8 mouse cellular contexts compared by ENCODE assay signal in genomic region chr19:5087884-5088728, GRCm38 (mm10). TPM values are rescaled to one million over a fixed set of nuclear protein-coding genes. Genes with fewer than 3 reads are reported as not detected.
A peak's percentile ranks its signal among the peaks of the same experiment; 100 is the strongest.
DNase-seq lines count a peak whose midpoint lies in the region; ATAC-seq and TF ChIP-seq lines count a peak whose summit lies in the region.

TSS of gene Yif1a (plus strand) at chr19:5088538.

- peak; percentile 60 for TF ChIP-seq CTCF in heart, adult 2 months (IDR thresholded peaks at IDR 0.05)

- H3K36me3 ChIP-seq in embryonic facial prominence, embryonic 14.5 days (ENCODE audit: control insufficient read depth, insufficient read depth, low read length): peaks cover 39% of the 10 kb centered on the region
- no peaks in the 10 kb centered on the region for H3K36me3 ChIP-seq in heart, adult 2 months (ENCODE audit: control insufficient read depth, insufficient read depth, low read length)
- H3K36me3 ChIP-seq in limb, embryonic 13.5 days: peaks cover 36% of the 10 kb centered on the region
- H3K36me3 ChIP-seq in midbrain, embryonic 16.5 days (ENCODE audit: control insufficient read depth, insufficient read depth, low read length): peaks cover 12% of the 10 kb centered on the region

- peak within 1 kb of the TSS; percentile 77 for H3K4me3 ChIP-seq in embryonic facial prominence, embryonic 14.5 days (ENCODE audit: low read depth, low read length)
- peak within 1 kb of the TSS; percentile 78 for H3K4me3 ChIP-seq in heart, adult 2 months
- peak within 1 kb of the TSS; percentile 83 for H3K4me3 ChIP-seq in limb, embryonic 13.5 days
- H3K4me3 ChIP-seq in midbrain, embryonic 16.5 days (ENCODE audit: low read depth, low read length): peak within 1 kb of the TSS; percentile 52

- H3K27ac ChIP-seq in embryonic facial prominence, embryonic 14.5 days (replicated peaks; ENCODE audit: low read depth, low read length): peak within 1 kb of the TSS; percentile 78
- H3K27ac ChIP-seq in heart, adult 2 months: peak within 1 kb of the TSS; percentile 80
- 0 out of 2 replicates have a peak within 1 kb of the TSS, but pooled peaks have one; percentile 49 for H3K27ac ChIP-seq in limb, embryonic 13.5 days
- H3K27ac ChIP-seq in midbrain, embryonic 16.5 days (ENCODE audit: low read length): peak within 1 kb of the TSS; percentile 90

- ATAC-seq in embryonic facial prominence, embryonic 14.5 days (ENCODE audit: low read depth): peak; percentile 94
- peak; percentile 95 for ATAC-seq in limb, embryonic 13.5 days (ENCODE audit: low FRiP score, low read depth)
- peak; percentile 94 for ATAC-seq in midbrain, embryonic 16.5 days

- peak; percentile 37; the same call in 1 of the 2 replicates for TF ChIP-seq EP300 in heart, adult 2 months (IDR thresholded peaks at IDR 0.05; ENCODE audit: insufficient read depth, low read depth, low read length)

- peak; percentile 100 for DNase-seq in 3T3-L1 (ENCODE audit: low read depth, low spot score)
- DNase-seq in adrenal gland, postnatal 4 days (ENCODE audit: low spot score in 2 of 2): peak; percentile 79 to 90
- peak; percentile 100 for DNase-seq in embryonic facial prominence, embryonic 14.5 days (ENCODE audit: low spot score)
- peak; percentile 94 to 96 for DNase-seq in heart, adult 2 months
- DNase-seq in kidney, adult 8-10 months: peak; percentile 97 to 99
- DNase-seq in spleen, postnatal 10 days (ENCODE audit: low spot score in 2 of 2): peak; percentile 85 to 95

- WGBS in embryonic facial prominence, embryonic 14.5 days: 1% methylated on average over 57 of the region's 58 CpGs
- under 1% methylated on average over 58 of the region's 58 CpGs for WGBS in heart, adult 2 months
- under 1% methylated on average over 58 of the region's 58 CpGs for WGBS in limb, embryonic 13.5 days
- WGBS in midbrain, embryonic 16.5 days: under 1% methylated on average over 58 of the region's 58 CpGs

- H3K9me3 ChIP-seq in embryonic facial prominence, embryonic 14.5 days (ENCODE audit: control insufficient read depth, low read length): no peaks in the 10 kb centered on the region
- no peaks in the 10 kb centered on the region for H3K9me3 ChIP-seq in limb, embryonic 13.5 days
- H3K9me3 ChIP-seq in midbrain, embryonic 16.5 days (replicated peaks; ENCODE audit: control insufficient read depth, low read length, poor library complexity, severe bottlenecking): no peaks in the 10 kb centered on the region

- peak within 1 kb of the TSS; percentile 85 for H3K4me2 ChIP-seq in embryonic facial prominence, embryonic 14.5 days (ENCODE audit: low read depth, low read length)
- peak within 1 kb of the TSS; percentile 90 for H3K4me2 ChIP-seq in limb, embryonic 13.5 days (replicated peaks)
- peak within 1 kb of the TSS; percentile 75 for H3K4me2 ChIP-seq in midbrain, embryonic 16.5 days (ENCODE audit: low read length)

- peak; percentile 93 for TF ChIP-seq POLR2A in heart, adult 2 months (IDR thresholded peaks at IDR 0.05; ENCODE audit: insufficient read depth, low read depth, low read length)

- intact Hi-C loops in heart, adult 2 months (cut with DNase I): loop anchor here (2.0 to 5.0 kb wide), 2 partner anchors 19 to 51 kb away; partner anchors contain the start of genes AC124502.3, B4gat1 and Rab1b

- H3K27me3 ChIP-seq in embryonic facial prominence, embryonic 14.5 days (replicated peaks; ENCODE audit: control insufficient read depth, insufficient read depth, low read length): peaks cover 34% of the 10 kb centered on the region
- H3K27me3 ChIP-seq in heart, adult 2 months (ENCODE audit: control insufficient read depth, insufficient read depth, low read length): peaks cover 7% of the 10 kb centered on the region; the same call in 1 of the 2 replicates
- H3K27me3 ChIP-seq in limb, embryonic 13.5 days: peaks cover 35% of the 10 kb centered on the region
- H3K27me3 ChIP-seq in midbrain, embryonic 16.5 days (ENCODE audit: control insufficient read depth, insufficient read depth, low read depth, low read length): peaks cover 13% of the 10 kb centered on the region

- peak within 1 kb of the TSS; percentile 78 for H3K9ac ChIP-seq in embryonic facial prominence, embryonic 14.5 days (ENCODE audit: low read depth, low read length)
- peak within 1 kb of the TSS; percentile 64 for H3K9ac ChIP-seq in heart, adult 2 months (ENCODE audit: low read depth, low read length)
- H3K9ac ChIP-seq in limb, embryonic 13.5 days: peak within 1 kb of the TSS; percentile 83
- peak within 1 kb of the TSS; percentile 71 for H3K9ac ChIP-seq in midbrain, embryonic 16.5 days (ENCODE audit: low read depth, low read length)

- H3K4me1 ChIP-seq in embryonic facial prominence, embryonic 14.5 days (ENCODE audit: control insufficient read depth, insufficient read depth, low read length): peaks cover 10% of the 10 kb centered on the region; the same call in 1 of the 2 replicates
- H3K4me1 ChIP-seq in heart, adult 2 months (ENCODE audit: control insufficient read depth, insufficient read depth, low read length): peaks cover 5% of the 10 kb centered on the region
- peaks cover 29% of the 10 kb centered on the region for H3K4me1 ChIP-seq in limb, embryonic 13.5 days
- H3K4me1 ChIP-seq in midbrain, embryonic 16.5 days (ENCODE audit: control insufficient read depth, insufficient read depth, low read length): peaks cover 19% of the 10 kb centered on the region

- no peaks in the 10 kb centered on the region for H3K79me2 ChIP-seq in heart, adult 2 months (replicated peaks; ENCODE audit: control insufficient read depth, insufficient read depth, low read length)

RNA-seq across cellular contexts. Expression of gene Yif1a, which starts in this region (rescaled TPM):
- 10 to 100 TPM; 68.4 to 72.5 TPM for total RNA-seq in adrenal gland, postnatal 4 days (2021)
- polyA plus RNA-seq in embryonic facial prominence, embryonic 14.5 days (2014; fragmentation: Nextera tagmentation; extraction: Ambion mirVana): 137 and 140 TPM in 2 replicates
- 100 to 1,000 TPM in 1 of 2 experiments, 10 to 100 TPM in 1; 90.8 to 108 TPM for total RNA-seq in heart, adult 2 months (2021)
- polyA plus RNA-seq in heart, adult 2 months (2012; rRNA removed): 242 and 247 TPM in 2 replicates
- 88.5 and 94.5 TPM in 2 replicates for polyA plus RNA-seq in limb, embryonic 13.5 days (2015; fragmentation: Nextera tagmentation; extraction: Ambion mirVana)
- polyA plus RNA-seq in midbrain, embryonic 16.5 days (2015; fragmentation: Nextera tagmentation; extraction: Ambion mirVana): 39.8 and 46.6 TPM in 2 replicates

Comparison
In these comparisons a context has a peak if more than half of its experiments do, and no peak if none do; other contexts are left out.
1. Peak in every context shown above with its lines: DNase-seq, ATAC-seq, H3K4me3 ChIP-seq and H3K27ac ChIP-seq.